Mouse (Mus musculus): ENCODE data around the gene Btbd9. TPM values are rescaled to one million over a fixed set of nuclear protein-coding genes. Genes with fewer than 3 reads are reported as not detected.

The Btbd9 gene
- polyA plus RNA-seq, 1 experiment from 2014 or later: 63.1 TPM

- Histone ChIP-seq H3K9ac (replicated peaks; ENCODE audit: low read depth, low read length) (no peak overlapping the region), H3K27me3 (ENCODE audit: control insufficient read depth, insufficient read depth, low read length) (no peaks in the 10 kb centered on the region), H3K9me3 (ENCODE audit: control insufficient read depth, low read depth, low read length) (no peaks in the 10 kb centered on the region), H3K4me1 (ENCODE audit: control insufficient read depth, insufficient read depth, low read length) (peaks cover 50% of the 10 kb centered on the region), H3K4me2 (replicated peaks; ENCODE audit: low read depth, low read length) (no peak overlapping the region), H3K27ac (ENCODE audit: low read length) (no peak overlapping the region), H3K36me3 (ENCODE audit: control insufficient read depth, insufficient read depth, low read length) (no peaks in the 10 kb centered on the region), H3K4me3 (ENCODE audit: low read depth, low read length) (no peak overlapping the region)
- WGBS: 36% methylated on average over 8 of the region's 8 CpGs
- ATAC-seq (ENCODE audit: insufficient number of reproducible peaks, insufficient read depth, low FRiP score, low read depth): no peak
These were observed 106.0 kb downstream of the Btbd9 start for GRCm38 (mm10) chr17:30470286-30470685.

GRCm38 (mm10) chr17:30469511-30470076 lies 106.7 kb downstream of the Btbd9 start:
- 69% methylated on average over 10 of the region's 10 CpGs for WGBS
- ATAC-seq (ENCODE audit: insufficient number of reproducible peaks, insufficient read depth, low FRiP score, low read depth): no peak
- H3K36me3 ChIP-seq (ENCODE audit: control insufficient read depth, insufficient read depth, low read length): no peaks in the 10 kb centered on the region
- H3K9me3 ChIP-seq (ENCODE audit: control insufficient read depth, low read depth, low read length): no peaks in the 10 kb centered on the region
- no peak overlapping the region for H3K4me2 ChIP-seq (replicated peaks; ENCODE audit: low read depth, low read length)
- peaks cover 55% of the 10 kb centered on the region for H3K4me1 ChIP-seq (ENCODE audit: control insufficient read depth, insufficient read depth, low read length)
- no peak overlapping the region for H3K9ac ChIP-seq (replicated peaks; ENCODE audit: low read depth, low read length)
- no peak overlapping the region for H3K27ac ChIP-seq (ENCODE audit: low read length)
- H3K4me3 ChIP-seq (ENCODE audit: low read depth, low read length): no peak overlapping the region
- no peaks in the 10 kb centered on the region for H3K27me3 ChIP-seq (ENCODE audit: control insufficient read depth, insufficient read depth, low read length)

DNA sequence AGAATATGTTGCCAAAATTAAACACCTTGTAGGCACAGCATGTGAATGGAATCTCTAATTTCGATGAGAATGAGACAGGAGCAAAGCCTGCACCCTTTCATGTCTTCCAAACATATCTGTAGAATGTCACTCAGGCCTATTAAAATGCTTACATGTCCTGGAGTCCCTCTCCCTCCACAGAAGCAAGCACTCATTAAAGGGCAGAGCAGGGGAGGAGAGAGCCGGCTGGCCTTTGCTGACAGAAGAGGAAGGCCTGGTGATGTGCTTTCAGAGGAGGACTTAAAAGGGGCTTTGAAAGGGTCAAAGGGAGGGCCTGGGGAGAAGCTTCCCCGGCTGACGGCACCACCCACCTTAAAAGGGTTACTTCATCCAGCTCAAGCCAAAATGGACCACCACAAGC lies 107.9 kb downstream of the Btbd9 start:
- no peaks in the 10 kb centered on the region for H3K36me3 ChIP-seq (ENCODE audit: control insufficient read depth, insufficient read depth, low read length)
- H3K27me3 ChIP-seq (ENCODE audit: control insufficient read depth, insufficient read depth, low read length): no peaks in the 10 kb centered on the region
- H3K9ac ChIP-seq (replicated peaks; ENCODE audit: low read depth, low read length): no peak overlapping the region
- no peaks in the 10 kb centered on the region for H3K9me3 ChIP-seq (ENCODE audit: control insufficient read depth, low read depth, low read length)
- H3K4me2 ChIP-seq (replicated peaks; ENCODE audit: low read depth, low read length): no peak overlapping the region
- WGBS: 20% methylated on average over 4 of the region's 4 CpGs
- ATAC-seq (ENCODE audit: insufficient number of reproducible peaks, insufficient read depth, low FRiP score, low read depth): no peak
- H3K4me1 ChIP-seq (ENCODE audit: control insufficient read depth, insufficient read depth, low read length): peaks cover 58% of the 10 kb centered on the region
- no peak overlapping the region; the same call in 1 of the 2 replicates for H3K27ac ChIP-seq (ENCODE audit: low read length)
- H3K4me3 ChIP-seq (ENCODE audit: low read depth, low read length): no peak overlapping the region

GRCm38 (mm10) chr17:30467566-30468213 lies 108.6 kb downstream of the Btbd9 start:
- H3K27me3 ChIP-seq (ENCODE audit: control insufficient read depth, insufficient read depth, low read length): no peaks in the 10 kb centered on the region
- no peak overlapping the region for H3K4me2 ChIP-seq (replicated peaks; ENCODE audit: low read depth, low read length)
- no peaks in the 10 kb centered on the region for H3K36me3 ChIP-seq (ENCODE audit: control insufficient read depth, insufficient read depth, low read length)
- no peak overlapping the region for H3K9ac ChIP-seq (replicated peaks; ENCODE audit: low read depth, low read length)
- no peak for ATAC-seq (ENCODE audit: insufficient number of reproducible peaks, insufficient read depth, low FRiP score, low read depth)
- H3K9me3 ChIP-seq (ENCODE audit: control insufficient read depth, low read depth, low read length): no peaks in the 10 kb centered on the region
- H3K4me3 ChIP-seq (ENCODE audit: low read depth, low read length): no peak overlapping the region
- WGBS: 39% methylated on average over 14 of the region's 14 CpGs
- peak overlapping the region; percentile 27; the same call in 1 of the 2 replicates for H3K27ac ChIP-seq (ENCODE audit: low read length)
- peaks cover 59% of the 10 kb centered on the region for H3K4me1 ChIP-seq (ENCODE audit: control insufficient read depth, insufficient read depth, low read length)

- ATAC-seq (ENCODE audit: insufficient number of reproducible peaks, insufficient read depth, low FRiP score, low read depth): peak; percentile 69; the same call in 1 of the 2 replicates
- Histone ChIP-seq H3K27ac (ENCODE audit: low read length) (no peak overlapping the region), H3K9ac (replicated peaks; ENCODE audit: low read depth, low read length) (no peak overlapping the region), H3K4me3 (ENCODE audit: low read depth, low read length) (no peak overlapping the region), H3K36me3 (ENCODE audit: control insufficient read depth, insufficient read depth, low read length) (no peaks in the 10 kb centered on the region), H3K27me3 (ENCODE audit: control insufficient read depth, insufficient read depth, low read length) (no peaks in the 10 kb centered on the region), H3K4me1 (ENCODE audit: control insufficient read depth, insufficient read depth, low read length) (peaks cover 44% of the 10 kb centered on the region; the same call in 1 of the 2 replicates), H3K4me2 (replicated peaks; ENCODE audit: low read depth, low read length) (no peak overlapping the region), H3K9me3 (ENCODE audit: control insufficient read depth, low read depth, low read length) (no peaks in the 10 kb centered on the region)
- WGBS: 45% methylated on average over 6 of the region's 6 CpGs
These were observed 111.1 kb downstream of the Btbd9 start for GRCm38 (mm10) chr17:30465060-30465762.

- Histone ChIP-seq H3K9me3 (ENCODE audit: control insufficient read depth, low read depth, low read length) (no peaks in the 10 kb centered on the region), H3K27ac (ENCODE audit: low read length) (no peak overlapping the region), H3K4me1 (ENCODE audit: control insufficient read depth, insufficient read depth, low read length) (peaks cover 39% of the 10 kb centered on the region; the same call in 1 of the 2 replicates), H3K27me3 (ENCODE audit: control insufficient read depth, insufficient read depth, low read length) (no peaks in the 10 kb centered on the region), H3K9ac (replicated peaks; ENCODE audit: low read depth, low read length) (no peak overlapping the region), H3K36me3 (ENCODE audit: control insufficient read depth, insufficient read depth, low read length) (no peaks in the 10 kb centered on the region), H3K4me3 (ENCODE audit: low read depth, low read length) (no peak overlapping the region), H3K4me2 (replicated peaks; ENCODE audit: low read depth, low read length) (no peak overlapping the region)
- WGBS: 34% methylated on average over 5 of the region's 5 CpGs
- no peak for ATAC-seq (ENCODE audit: insufficient number of reproducible peaks, insufficient read depth, low FRiP score, low read depth)
These were observed 112.0 kb downstream of the Btbd9 start for GRCm38 (mm10) chr17:30464240-30464745.

- Histone ChIP-seq H3K4me1 (ENCODE audit: control insufficient read depth, insufficient read depth, low read length) (peaks cover 16% of the 10 kb centered on the region; the same call in 1 of the 2 replicates), H3K4me3 (ENCODE audit: low read depth, low read length) (no peak overlapping the region), H3K27me3 (ENCODE audit: control insufficient read depth, insufficient read depth, low read length) (no peaks in the 10 kb centered on the region), H3K4me2 (replicated peaks; ENCODE audit: low read depth, low read length) (no peak overlapping the region), H3K36me3 (ENCODE audit: control insufficient read depth, insufficient read depth, low read length) (no peaks in the 10 kb centered on the region), H3K9ac (replicated peaks; ENCODE audit: low read depth, low read length) (no peak overlapping the region), H3K9me3 (ENCODE audit: control insufficient read depth, low read depth, low read length) (no peaks in the 10 kb centered on the region), H3K27ac (ENCODE audit: low read length) (no peak overlapping the region)
- WGBS: 80% methylated on average over 2 of the region's 2 CpGs
- ATAC-seq (ENCODE audit: insufficient number of reproducible peaks, insufficient read depth, low FRiP score, low read depth): no peak
These were observed 115.5 kb downstream of the Btbd9 start for GRCm38 (mm10) chr17:30460727-30461349.

- no peak overlapping the region for H3K4me2 ChIP-seq (replicated peaks; ENCODE audit: low read depth, low read length)
- no peak overlapping the region for H3K4me3 ChIP-seq (ENCODE audit: low read depth, low read length)
- H3K9ac ChIP-seq (replicated peaks; ENCODE audit: low read depth, low read length): no peak overlapping the region
- H3K27me3 ChIP-seq (ENCODE audit: control insufficient read depth, insufficient read depth, low read length): no peaks in the 10 kb centered on the region
- ATAC-seq (ENCODE audit: insufficient number of reproducible peaks, insufficient read depth, low FRiP score, low read depth): no peak
- no peaks in the 10 kb centered on the region for H3K36me3 ChIP-seq (ENCODE audit: control insufficient read depth, insufficient read depth, low read length)
- WGBS: 74% methylated on average over 5 of the region's 5 CpGs
- no peaks in the 10 kb centered on the region for H3K9me3 ChIP-seq (ENCODE audit: control insufficient read depth, low read depth, low read length)
- H3K27ac ChIP-seq (ENCODE audit: low read length): no peak overlapping the region
- H3K4me1 ChIP-seq (ENCODE audit: control insufficient read depth, insufficient read depth, low read length): peaks cover 5% of the 10 kb centered on the region; the same call in 1 of the 2 replicates
These were observed 116.6 kb downstream of the Btbd9 start for GRCm38 (mm10) chr17:30459706-30460105.

Measured in stomach, embryonic 14.5 days (tissue).